ENCODE assay signal across 12 mouse cellular contexts in genomic region chr5:116526324-116526723, GRCm38 (mm10).
DNase-seq lines count a peak whose midpoint lies in the region; ATAC-seq and TF ChIP-seq lines count a peak whose summit lies in the region.
"Had no signal": no experiment of that assay in that cellular context is flagged by ENCODE, and none has a peak within 500 bp of the region (broad histone marks: within the 10 kb centered on the region; RNA-seq: fewer than 3 reads in every experiment).

No protein-coding gene starts in this region.

- no peak for DNase-seq in midbrain, embryonic 10.5 days (ENCODE audit: low spot score)
- DNase-seq in forebrain, postnatal 0 days, result peak; percentile 84
- DNase-seq in left cerebral cortex, adult 18-20 months (ENCODE audit: low spot score in 2 of 2), result peak; percentile 53 to 69
- peak; percentile 79 for DNase-seq in right cerebral cortex, postnatal 25 days
- DNase-seq in gastrocnemius, adult 18-20 months (ENCODE audit: low spot score), result no peak
- no peak for DNase-seq in urinary bladder, postnatal 10 days (ENCODE audit: low spot score)
- DNase-seq: adrenal gland, adult 2 months; liver had no signal

- H3K36me3 ChIP-seq in midbrain, embryonic 13.5 days, result no peaks in the 10 kb centered on the region
- H3K36me3 ChIP-seq in midbrain, embryonic 10.5 days, result no peaks in the 10 kb centered on the region
- H3K36me3 ChIP-seq in forebrain, postnatal 0 days (ENCODE audit: insufficient read depth), result no peaks in the 10 kb centered on the region
- H3K36me3 ChIP-seq in kidney, embryonic 16.5 days (ENCODE audit: insufficient read depth, low read length), result no peaks in the 10 kb centered on the region

- no peak for TF ChIP-seq CTCF in forebrain, postnatal 0 days (IDR thresholded peaks at IDR 0.05; ENCODE audit: low read depth)

- no peak overlapping the region for H3K4me2 ChIP-seq in midbrain, embryonic 13.5 days (replicated peaks)
- no peak overlapping the region for H3K4me2 ChIP-seq in forebrain, postnatal 0 days (ENCODE audit: low read depth)
- no peak overlapping the region for H3K4me2 ChIP-seq in kidney, embryonic 16.5 days (replicated peaks; ENCODE audit: low read depth, low read length)

- 46% methylated on average over 4 of the region's 4 CpGs for WGBS in midbrain, embryonic 13.5 days
- WGBS in midbrain, embryonic 10.5 days, result 67% methylated on average over 4 of the region's 4 CpGs
- 16% methylated on average over 4 of the region's 4 CpGs for WGBS in forebrain, postnatal 0 days
- 63% methylated on average over 4 of the region's 4 CpGs for WGBS in kidney, embryonic 16.5 days

- no peaks in the 10 kb centered on the region for H3K27me3 ChIP-seq in midbrain, embryonic 13.5 days
- no peaks in the 10 kb centered on the region for H3K27me3 ChIP-seq in midbrain, embryonic 10.5 days (ENCODE audit: low read depth, poor library complexity, severe bottlenecking)
- no peaks in the 10 kb centered on the region for H3K27me3 ChIP-seq in forebrain, postnatal 0 days (ENCODE audit: insufficient read depth, low read length)
- no peaks in the 10 kb centered on the region for H3K27me3 ChIP-seq in kidney, embryonic 16.5 days (ENCODE audit: insufficient read depth, low read length)

- no peaks in the 10 kb centered on the region for H3K9me3 ChIP-seq in midbrain, embryonic 13.5 days
- H3K9me3 ChIP-seq in midbrain, embryonic 10.5 days (replicated peaks), result no peaks in the 10 kb centered on the region
- no peaks in the 10 kb centered on the region for H3K9me3 ChIP-seq in forebrain, postnatal 0 days (ENCODE audit: low read length)
- no peaks in the 10 kb centered on the region for H3K9me3 ChIP-seq in kidney, embryonic 16.5 days (ENCODE audit: low read length)

- no peak overlapping the region for H3K9ac ChIP-seq in midbrain, embryonic 13.5 days (replicated peaks)
- no peak overlapping the region for H3K9ac ChIP-seq in forebrain, postnatal 0 days
- H3K9ac ChIP-seq in kidney, embryonic 16.5 days (replicated peaks; ENCODE audit: low read length), result no peak overlapping the region

- peaks cover 61% of the 10 kb centered on the region for H3K4me1 ChIP-seq in midbrain, embryonic 13.5 days (replicated peaks)
- H3K4me1 ChIP-seq in midbrain, embryonic 10.5 days, result peaks cover 8% of the 10 kb centered on the region
- peaks cover 14% of the 10 kb centered on the region for H3K4me1 ChIP-seq in forebrain, postnatal 0 days (ENCODE audit: insufficient read depth)
- H3K4me1 ChIP-seq in kidney, embryonic 16.5 days (ENCODE audit: insufficient read depth, low read length), result no peaks in the 10 kb centered on the region

- 0 out of 2 replicates have a peak overlapping the region, but pooled peaks have one; percentile 25 for H3K27ac ChIP-seq in midbrain, embryonic 13.5 days
- no peak overlapping the region for H3K27ac ChIP-seq in midbrain, embryonic 10.5 days (replicated peaks)
- H3K27ac ChIP-seq in forebrain, postnatal 0 days (ENCODE audit: low read depth, low read length), result peak overlapping the region; percentile 75
- no peak overlapping the region for H3K27ac ChIP-seq in kidney, embryonic 16.5 days (ENCODE audit: low read length)

- H3K4me3 ChIP-seq in midbrain, embryonic 13.5 days (replicated peaks), result no peak overlapping the region
- H3K4me3 ChIP-seq in midbrain, embryonic 10.5 days, result no peak overlapping the region
- H3K4me3 ChIP-seq in forebrain, postnatal 0 days (ENCODE audit: low read depth, low read length), result no peak overlapping the region
- no peak overlapping the region for H3K4me3 ChIP-seq in kidney, embryonic 16.5 days (ENCODE audit: low read length)
- H3K4me3 ChIP-seq: erythroblast, embryonic 14.5 days had no signal

- peak; percentile 69; the same call in 1 of the 2 replicates for ATAC-seq in midbrain, embryonic 13.5 days
- peak; percentile 96 for ATAC-seq in forebrain, postnatal 0 days
- ATAC-seq in kidney, embryonic 16.5 days (ENCODE audit: low FRiP score, low TSS enrichment), result no peak
- ATAC-seq: intestine, postnatal 0 days had no signal

Comparison
In these comparisons a context has a peak if more than half of its experiments do, and no peak if none do; other contexts are left out.
1. H3K27ac ChIP-seq: peak in midbrain, embryonic 13.5 days (single experiment) and forebrain, postnatal 0 days (single experiment); none in midbrain, embryonic 10.5 days (single experiment) and kidney, embryonic 16.5 days (single experiment).
2. DNase-seq: peak in forebrain, postnatal 0 days (single experiment), left cerebral cortex, adult 18-20 months (2 of 2) and right cerebral cortex, postnatal 25 days (single experiment); none in midbrain, embryonic 10.5 days (single experiment), gastrocnemius, adult 18-20 months (single experiment) and urinary bladder, postnatal 10 days (single experiment).